Mouse (Mus musculus): Measurements from ENCODE around the gene Ptprf.
A peak's percentile ranks its signal among the peaks of the same experiment; 100 is the strongest.

The Ptprf gene

GRCm38 (mm10) chr4:118198606-118199005, 92.6 kb downstream of the Ptprf start:
- DNase-seq = no peak

DNA sequence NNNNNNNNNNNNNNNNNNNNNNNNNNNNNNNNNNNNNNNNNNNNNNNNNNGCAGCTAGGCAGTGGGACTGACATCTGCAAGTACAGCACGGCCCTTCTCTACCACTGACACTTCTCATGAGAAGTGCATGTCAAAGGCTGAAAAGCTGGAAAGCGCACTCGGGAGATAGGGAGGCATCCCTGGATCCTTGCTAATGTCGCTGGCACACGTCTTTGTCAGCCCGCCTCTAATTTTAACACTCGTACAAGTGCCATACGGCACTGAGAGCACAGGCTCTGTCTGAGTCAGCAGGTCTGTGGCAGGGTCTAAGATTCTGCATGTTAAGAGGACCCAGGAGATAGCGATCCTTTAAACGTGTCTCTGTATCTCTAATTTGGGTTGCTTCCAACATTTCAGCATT, 95.0 kb downstream of the Ptprf start:
- DNase-seq = no peak

DNA sequence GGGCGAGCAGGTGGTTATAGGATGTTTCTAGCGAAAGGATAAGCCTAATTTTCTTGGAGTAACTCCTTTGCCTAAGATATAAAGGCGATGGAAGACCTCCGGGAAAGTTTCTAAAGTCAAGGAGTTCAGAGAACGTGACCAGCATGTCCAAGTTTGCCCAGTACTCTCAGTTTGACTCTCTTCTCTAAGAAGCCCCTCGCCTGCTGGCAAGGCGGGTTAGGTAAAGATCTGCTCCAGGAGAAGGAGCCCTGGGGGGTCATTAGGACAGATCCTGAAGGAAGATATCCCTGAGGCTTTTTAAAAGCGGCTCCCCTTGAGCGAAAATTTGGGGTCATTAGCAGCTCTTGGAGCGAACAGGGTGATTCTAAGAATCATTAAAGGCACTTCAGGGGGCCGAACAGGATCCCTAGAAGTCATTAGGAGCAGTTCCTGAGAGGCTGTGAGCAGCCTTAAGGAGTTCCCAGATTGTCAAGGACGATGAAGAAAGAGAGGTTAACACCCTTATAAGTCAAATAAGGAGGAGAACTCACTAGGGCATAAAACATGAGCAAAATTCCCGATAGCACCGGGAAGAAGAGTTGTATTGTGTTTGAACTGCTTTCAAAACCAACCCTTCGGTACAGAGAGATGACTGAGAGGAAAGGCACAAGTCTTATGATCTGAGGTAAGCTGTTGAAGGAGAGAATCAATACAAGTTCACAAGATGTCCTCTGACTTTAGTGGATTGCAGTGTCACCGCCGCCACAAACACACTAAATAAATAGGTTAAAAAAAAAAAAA, 110.7 kb downstream of the Ptprf start:
- no peak for DNase-seq

- DNase-seq = peak; percentile 98
Measured at GRCm38 (mm10) chr4:118179467-118180300, 111.5 kb downstream of the Ptprf start, which contains the start of gene Kdm4a. TSS of gene Kdm4a (minus strand) at chr4:118180043.

GRCm38 (mm10) chr4:118178952-118179466, 112.2 kb downstream of the Ptprf start:
- DNase-seq = no peak

GRCm38 (mm10) chr4:118172461-118172860, 118.7 kb downstream of the Ptprf start:
- no peak for DNase-seq

- no peak for DNase-seq
Measured at GRCm38 (mm10) chr4:118171006-118171405, 120.2 kb downstream of the Ptprf start.

- no peak for DNase-seq
Measured at GRCm38 (mm10) chr4:118162123-118162522, 129.1 kb downstream of the Ptprf start.
